Mouse (Mus musculus): Measurements from ENCODE around the gene Gm20721.

The Gm20721 gene

GRCm38 (mm10) chr2:174295900-174296465 lies 50.5 kb downstream of the Gm20721 start:
- no peak for DNase-seq

GRCm38 (mm10) chr2:174295175-174295899 lies 51.2 kb downstream of the Gm20721 start:
- DNase-seq, result no peak

- no peak for DNase-seq
Observed at GRCm38 (mm10) chr2:174294457-174294856, 52.1 kb downstream of the Gm20721 start.

- no peak for DNase-seq
Observed at GRCm38 (mm10) chr2:174291662-174292030, 54.9 kb downstream of the Gm20721 start.

GRCm38 (mm10) chr2:174291029-174291661 lies 55.4 kb downstream of the Gm20721 start:
- DNase-seq, result no peak

- peak in 1 of 2 experiments; percentile 11 for DNase-seq
Observed at GRCm38 (mm10) chr2:174288673-174289430, 57.7 kb downstream of the Gm20721 start.

- DNase-seq, result no peak
Observed at GRCm38 (mm10) chr2:174287921-174288320, 58.6 kb downstream of the Gm20721 start.

- no peak for DNase-seq
Observed at GRCm38 (mm10) chr2:174285921-174286470, 60.5 kb downstream of the Gm20721 start.

GRCm38 (mm10) chr2:174284807-174285457 lies 61.6 kb downstream of the Gm20721 start:
- DNase-seq, result no peak

GRCm38 (mm10) chr2:174284011-174284410 lies 62.5 kb downstream of the Gm20721 start, which contains the start of gene Gnas:
Gnas (plus strand) TSS chr2:174284320.
- peak in 1 of 2 experiments; percentile 27 for DNase-seq

GRCm38 (mm10) chr2:174283341-174283740 lies 63.2 kb downstream of the Gm20721 start:
- no peak for DNase-seq
